Mouse (Mus musculus) ES-E14 (cell line): ENCODE data around the gene AW146154.
"Not testable (repeated sequence)": the region's sequence is repeated elsewhere in the genome, so short reads cannot be mapped to it uniquely, and the experiment has no call there.

Experiments
- CHD2 ChIP-seq: IDR thresholded peaks from 2 replicates; pipeline ENCODE4 v1.6.1; 2014; ENCODE audit warnings: mild to moderate bottlenecking, low read depth, low read length, inconsistent platforms
- HCFC1 ChIP-seq: IDR thresholded peaks from 2 replicates; pipeline ENCODE4 v1.6.1; 2012; ENCODE audit warnings: low read length, inconsistent platforms, borderline replicate concordance; ENCODE audit not compliant: insufficient read depth
- MAFK ChIP-seq: IDR thresholded peaks from 2 replicates; pipeline ENCODE4 v1.6.1; 2014; ENCODE audit warnings: mild to moderate bottlenecking, low read depth, low read length, inconsistent platforms; ENCODE audit not compliant: insufficient read depth
- ZC3H11A ChIP-seq: IDR thresholded peaks from 2 replicates; pipeline ENCODE4 v1.6.1; 2012; ENCODE audit warnings: low read depth, mild to moderate bottlenecking, inconsistent platforms, low read length, borderline replicate concordance

DNA sequence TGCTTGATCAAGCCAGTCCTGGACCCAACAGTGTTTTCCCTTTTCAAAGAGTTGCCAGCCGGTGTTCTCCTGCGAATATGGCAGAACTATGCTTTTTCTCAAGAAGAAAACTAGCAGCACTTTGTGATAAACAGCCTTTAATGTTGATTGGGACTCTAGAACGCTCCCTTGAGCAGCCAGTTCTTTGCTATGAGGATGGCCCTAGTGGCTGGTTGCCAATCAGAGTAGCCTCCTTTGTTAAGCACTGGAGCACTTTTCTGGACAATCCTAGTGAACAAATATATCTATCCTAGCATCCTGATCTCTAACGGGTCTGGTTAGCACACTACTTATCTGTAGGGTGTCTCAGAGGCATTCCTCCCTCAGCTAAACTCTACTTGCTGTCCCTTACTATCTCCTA, 1.2 kb downstream of the AW146154 start:
- TF ChIP-seq CHD2, MAFK, HCFC1, ZC3H11A: not testable (repeated sequence)
